Mouse (Mus musculus) CD4-positive, CD25-positive, alpha-beta regulatory T cell (primary cell): Measurements from ENCODE around the gene Tom1l1. TPM values are rescaled to one million over a fixed set of nuclear protein-coding genes. Genes with fewer than 3 reads are reported as not detected.

ENCODE experiments used
- polyA plus RNA-seq: library from polyadenylated mRNA; unstranded; fragments of 100-300 nt; shearing (Covaris generic); gene quantifications from one replicate; pipeline ENCODE4 v1.2.1, GENCODE M21; 2017

Gene Tom1l1
- polyA plus RNA-seq = 1.9 TPM

GRCm38 (mm10) chr11:90687460-90688416 lies at the start of gene Tom1l1:
Tom1l1 (minus strand) TSS chr11:90688366.

GRCm38 (mm10) chr11:90637440-90638311 lies 50.5 kb downstream of the Tom1l1 start, which contains the start of the genes Stxbp4 and Cox11:
Stxbp4 (minus strand) TSS chr11:90638084.
Cox11 (plus strand) TSS chr11:90638173.

Other genes with a start within 250 kb of the Tom1l1 start
- 3.7 TPM for gene Stxbp4, start 50.3 kb downstream of the Tom1l1 start, polyA plus RNA-seq
- gene Cox11, start 50.2 kb downstream of the Tom1l1 start, polyA plus RNA-seq = 30.9 TPM